Mouse (Mus musculus) adrenal gland, adult 18-20 months (tissue): Measurements from ENCODE around the gene Arglu1. TPM values are rescaled to one million over a fixed set of nuclear protein-coding genes. Genes with fewer than 3 reads are reported as not detected.

Experiments
- DNase-seq, 2 experiments: peaks; one replicate each; pipeline ENCODE4 v3.0.0; 2021 to 2022; ENCODE audit warnings: low spot score in 2 of 2
- long read RNA-seq, 2 experiments: library from polyadenylated mRNA; stranded (forward); transcript quantifications; one replicate each; pipeline ENCODE4 v2.0.0; 2021
- total RNA-seq, 2 experiments: library from RNA; stranded (reverse); gene quantifications; 1 replicate in 1 of 2; 2 replicates in 1 of 2; pipeline ENCODE4 v1.2.3; 2021

Gene Arglu1
- total RNA-seq = 10 to 100 TPM; 51.6 to 70.9 TPM
- long read RNA-seq, experiment 1, transcript Arglu1-204 (3 exons, 3,559 nt) = minor isoform, 13 of 72 reads
- long read RNA-seq, experiment 1, transcript Arglu1-201 (4 exons, 3,197 nt) = major isoform, 52 of 72 reads
- long read RNA-seq, experiment 1, partial matches to known transcripts = 3 of 72 reads
- long read RNA-seq, experiment 1, other reads (novel, unspliced or antisense) = 4 of 72 reads
- long read RNA-seq, experiment 2, transcript Arglu1-201 (4 exons, 3,197 nt) = major isoform, 44 of 92 reads
- long read RNA-seq, experiment 2, transcript Arglu1-204 (3 exons, 3,559 nt) = minor isoform, 12 of 92 reads
- long read RNA-seq, experiment 2, partial matches to known transcripts = 25 of 92 reads
- long read RNA-seq, experiment 2, other reads (novel, unspliced or antisense) = 11 of 92 reads

DNA sequence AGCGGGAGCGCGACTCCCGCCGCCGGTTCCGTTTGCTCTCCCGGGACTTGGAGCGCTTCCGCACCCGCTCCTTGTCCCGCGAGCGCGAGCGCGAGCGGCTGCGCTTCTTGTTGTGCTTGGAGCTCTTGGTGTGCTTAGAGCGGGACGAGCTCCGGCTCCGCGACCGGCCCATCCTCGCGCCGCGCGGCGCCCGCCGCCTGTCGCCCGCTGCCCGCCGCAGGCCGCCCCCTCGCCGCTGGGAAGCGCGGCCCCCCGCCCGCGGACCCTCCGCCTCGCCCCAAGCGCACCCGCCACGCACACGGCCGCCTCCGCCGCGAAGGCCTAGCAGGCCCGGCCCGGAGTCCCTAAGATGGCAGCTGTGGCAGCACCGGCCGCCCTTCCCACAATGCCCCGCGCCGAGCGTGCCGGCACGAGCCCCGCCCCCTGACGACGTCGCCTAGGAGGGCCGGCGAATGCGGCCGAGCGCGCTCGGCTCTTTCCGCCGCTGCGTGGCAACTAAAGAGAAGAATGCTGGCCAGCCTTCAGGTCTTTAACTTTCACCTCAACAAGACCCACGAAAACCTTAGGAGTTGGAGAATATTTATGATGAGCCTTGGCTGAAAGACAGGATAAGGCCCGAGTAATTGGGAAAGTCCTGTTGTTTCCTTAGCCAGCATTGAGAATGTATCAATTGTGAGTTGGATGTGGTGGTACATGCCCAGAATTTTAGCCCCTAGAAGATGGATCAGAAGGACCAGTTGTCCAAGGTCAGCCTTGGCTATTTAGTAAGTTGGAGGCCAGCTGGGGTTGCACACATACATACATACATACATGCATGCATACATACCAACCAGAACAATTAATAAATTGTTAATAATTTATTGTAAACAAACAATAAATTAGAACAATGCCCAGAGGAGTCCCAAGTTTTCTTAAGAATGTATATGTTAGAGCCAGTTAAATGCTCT lies at the start of gene Arglu1:
Gene Arglu1 (minus strand): TSS at position 376 of the 947 bp plus-strand sequence.
- DNase-seq = peak; percentile 97 to 99

- DNase-seq = no peak
Measured at GRCm38 (mm10) chr8:8737271-8737670, 47.0 kb upstream of the Arglu1 start.

DNA sequence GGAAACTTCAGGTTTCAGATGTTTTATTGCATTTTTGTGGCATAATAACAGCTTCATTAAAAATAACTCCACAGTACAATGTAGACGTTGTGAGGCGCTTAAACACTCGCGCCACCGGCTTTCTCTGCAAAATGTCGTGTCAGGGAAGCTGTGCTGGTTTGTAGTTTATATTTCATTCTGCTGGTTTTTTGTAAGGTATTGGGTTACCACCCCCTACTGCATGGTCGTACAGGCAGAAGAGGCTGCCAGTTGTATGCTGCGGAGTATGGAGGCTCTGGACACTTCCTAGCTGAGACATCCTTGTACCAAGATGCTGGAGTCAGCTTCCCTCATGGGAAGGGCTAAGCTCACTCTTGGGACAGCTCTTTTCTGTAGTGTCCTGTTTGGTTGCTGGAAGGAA lies 46.5 kb upstream of the Arglu1 start:
- DNase-seq = no peak

- peak in 1 of 2 experiments; percentile 18 for DNase-seq
Measured at GRCm38 (mm10) chr8:8733804-8734203, 43.5 kb upstream of the Arglu1 start.

- no peak for DNase-seq
Measured at GRCm38 (mm10) chr8:8728643-8729042, 38.3 kb upstream of the Arglu1 start.

DNA sequence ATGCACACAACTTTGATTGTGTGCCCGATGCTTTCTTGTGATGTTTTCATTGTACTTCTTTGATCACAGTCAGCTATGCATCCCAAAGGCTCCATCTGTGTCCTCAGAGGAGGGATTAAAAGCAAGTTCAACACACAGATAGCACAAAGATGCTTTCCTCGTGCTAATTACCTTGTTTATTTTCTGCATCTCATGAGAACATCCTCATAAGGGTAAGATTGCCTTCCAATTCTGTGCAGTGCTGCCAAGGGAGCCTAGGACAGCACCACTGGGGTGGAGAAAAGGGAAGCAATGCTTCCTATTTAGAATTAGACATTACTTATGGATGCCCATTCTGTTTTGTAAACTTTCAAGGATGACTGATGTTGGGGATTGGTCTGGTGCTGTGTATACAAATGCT lies 36.2 kb upstream of the Arglu1 start:
- no peak for DNase-seq

DNA sequence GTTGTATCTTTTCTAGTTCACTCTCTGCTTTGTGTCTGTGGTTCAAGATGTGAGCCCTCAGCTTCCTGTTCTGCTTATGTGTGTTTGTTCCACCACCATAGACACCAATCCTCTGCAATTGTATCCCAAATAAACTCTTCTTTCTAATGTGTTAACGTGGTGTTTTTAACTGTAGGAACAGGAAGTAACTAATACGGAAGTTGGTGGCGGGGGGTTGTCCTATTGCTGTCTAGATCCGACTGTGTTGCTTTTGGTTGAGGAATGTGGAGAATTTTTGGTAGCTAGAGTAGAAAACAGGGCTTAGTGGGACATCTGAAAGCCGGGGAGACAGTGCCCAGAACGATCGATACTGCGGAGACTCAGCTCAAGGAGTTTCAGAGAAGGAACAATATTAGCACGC lies 14.5 kb upstream of the Arglu1 start:
- no peak for DNase-seq

DNA sequence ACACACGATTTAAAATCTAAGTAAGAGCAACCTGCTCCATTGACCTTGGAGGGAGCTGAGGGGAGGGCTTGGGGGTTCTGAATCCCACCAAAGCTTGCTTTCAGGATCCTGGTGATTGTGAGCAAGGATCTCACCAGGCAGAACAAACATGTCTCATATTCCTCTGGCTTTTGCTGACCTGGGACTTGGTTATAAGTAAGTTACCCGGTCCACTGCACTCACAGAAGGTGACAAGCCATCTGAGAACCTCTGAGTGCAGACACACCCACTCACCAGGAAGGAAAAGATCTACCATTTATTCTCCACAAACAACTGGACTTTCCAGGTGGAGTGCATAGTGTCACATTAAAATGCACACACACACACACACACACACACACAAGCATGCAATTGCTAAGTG lies 13.3 kb upstream of the Arglu1 start:
- DNase-seq = no peak

DNA sequence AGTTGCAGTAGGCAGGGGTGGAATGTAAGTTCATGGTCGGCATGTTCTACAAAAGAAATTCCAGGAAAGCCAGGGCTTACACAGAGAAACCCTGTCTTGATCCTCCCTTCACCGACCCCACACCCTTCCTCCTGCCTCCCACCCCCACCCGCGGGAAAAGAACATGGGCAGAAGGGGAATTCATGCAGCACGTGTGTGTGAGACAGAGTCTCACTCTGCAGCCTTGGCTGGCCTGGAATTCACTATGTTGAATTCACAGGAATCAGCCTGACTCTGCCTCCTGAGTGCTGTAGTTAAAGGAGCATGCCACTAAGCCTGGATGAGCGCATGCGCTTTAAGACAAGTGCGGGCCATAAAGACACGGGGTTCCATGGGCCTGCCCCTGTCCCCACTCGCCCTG lies 10.5 kb upstream of the Arglu1 start:
- no peak for DNase-seq

DNA sequence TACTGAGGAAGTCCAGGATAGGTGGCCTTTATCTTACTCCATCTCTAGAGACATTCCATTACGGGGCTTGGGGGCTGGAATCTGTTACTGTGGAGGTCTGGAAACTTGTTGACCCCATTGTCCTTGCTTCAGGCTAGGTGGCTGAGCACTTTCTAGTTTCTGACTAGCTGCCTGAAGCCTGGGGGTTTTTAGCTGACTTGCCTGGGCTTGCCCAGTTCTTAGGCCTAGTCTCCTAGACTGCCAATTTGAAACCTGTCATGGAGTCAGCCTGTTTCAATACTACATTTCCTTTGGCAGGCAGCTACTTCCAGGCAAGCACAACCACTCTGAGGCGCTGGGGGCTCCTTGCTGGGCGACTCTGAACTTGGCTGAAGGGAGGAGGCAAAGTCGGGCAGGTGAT lies 9.9 kb upstream of the Arglu1 start:
- no peak for DNase-seq

- DNase-seq = peak; percentile 47 to 62
Measured at GRCm38 (mm10) chr8:8689454-8690145, 721 bp downstream of the Arglu1 start.

DNA sequence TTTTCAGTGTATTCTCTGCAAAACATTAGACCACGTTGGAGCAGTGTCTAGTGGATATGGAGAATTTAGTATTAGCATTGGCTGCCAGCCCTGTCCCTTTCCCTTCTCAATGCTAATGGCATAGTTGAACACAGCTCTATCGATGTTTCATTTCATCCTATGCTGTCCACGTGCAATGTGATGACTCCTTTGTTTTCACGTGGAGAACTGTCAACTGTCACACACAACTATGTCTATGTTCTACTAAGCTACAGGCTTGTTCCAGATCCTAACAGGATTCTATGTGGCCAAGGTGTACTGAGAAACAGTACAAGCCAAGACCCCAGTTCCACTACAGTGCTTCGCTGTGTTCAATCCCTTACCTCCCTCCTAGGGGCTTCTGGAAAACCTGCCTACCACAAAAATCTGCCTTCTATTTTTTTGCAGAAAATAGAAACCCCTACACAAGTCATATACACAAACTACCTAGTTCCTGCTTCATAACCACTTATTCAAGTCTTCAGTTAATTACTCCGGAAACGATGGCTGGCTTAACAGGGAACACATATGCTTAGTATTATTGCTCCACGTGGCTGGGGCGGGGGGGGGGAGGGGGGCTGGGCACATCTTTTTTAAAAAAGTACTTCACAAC lies 1.4 kb downstream of the Arglu1 start:
- DNase-seq = no peak

GRCm38 (mm10) chr8:8685517-8685916 lies 4.8 kb downstream of the Arglu1 start:
- no peak for DNase-seq

DNA sequence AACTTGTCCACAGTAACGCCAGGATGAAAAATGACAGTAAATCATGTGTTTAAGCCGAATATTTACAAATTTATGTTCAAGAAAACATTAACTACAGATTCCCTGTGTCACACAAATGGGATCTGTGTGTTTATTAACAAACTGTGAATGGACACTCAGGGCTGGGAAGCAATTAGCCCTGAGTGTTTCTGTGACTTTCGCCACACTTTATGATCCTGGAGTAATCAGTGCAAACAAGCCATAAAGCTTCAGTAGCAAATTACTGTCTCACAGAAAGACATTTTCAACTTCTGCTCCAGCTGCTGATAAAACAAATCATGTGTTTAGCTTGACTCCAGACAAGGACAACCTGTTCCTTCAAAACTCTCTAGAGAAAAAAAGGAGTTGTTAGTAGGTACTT lies 7.6 kb downstream of the Arglu1 start:
- DNase-seq = no peak

DNA sequence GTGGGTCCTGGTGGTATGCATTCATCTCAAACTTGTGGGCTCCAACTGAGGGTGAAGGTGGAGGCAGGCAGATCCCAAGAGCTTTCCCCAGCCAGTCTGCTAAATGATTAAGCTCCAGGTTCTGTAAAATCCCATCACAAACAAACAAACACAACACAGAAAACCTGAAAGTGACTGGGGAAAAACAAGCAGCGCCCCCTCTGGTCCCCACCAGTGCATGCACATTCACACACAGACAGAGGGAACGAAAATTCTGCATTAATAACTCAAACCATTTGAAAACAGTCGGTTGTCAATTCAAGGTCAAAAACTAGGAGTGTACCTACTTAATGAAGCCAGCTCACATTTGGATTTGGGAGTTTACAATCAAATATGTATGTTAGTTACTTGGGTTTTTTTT lies 12.1 kb downstream of the Arglu1 start:
- no peak for DNase-seq

- no peak for DNase-seq
Measured at GRCm38 (mm10) chr8:8674864-8675263, 15.5 kb downstream of the Arglu1 start.

- peak; percentile 91 to 93 for DNase-seq
Measured at GRCm38 (mm10) chr8:8661759-8662138, 28.6 kb downstream of the Arglu1 start.

GRCm38 (mm10) chr8:8661103-8661758 lies 29.1 kb downstream of the Arglu1 start, which contains the start of gene Efnb2:
Efnb2 (minus strand) TSS chr8:8661242.
- peak; percentile 97 to 98 for DNase-seq

- DNase-seq = peak; percentile 18 to 54
Measured at GRCm38 (mm10) chr8:8660307-8661098, 29.8 kb downstream of the Arglu1 start.
